In genomic region chr16:92139386-92140261, GRCm38 (mm10) we compare ENCODE assay signal across 11 mouse cellular contexts.
DNase-seq lines count a peak whose midpoint lies in the region; ATAC-seq and TF ChIP-seq lines count a peak whose summit lies in the region.
"Had no signal": no experiment of that assay in that cellular context is flagged by ENCODE, and none has a peak within 500 bp of the region (broad histone marks: within the 10 kb centered on the region; RNA-seq: fewer than 3 reads in every experiment).

No protein-coding gene starts in this region.

- no peak for TF ChIP-seq CTCF in brain, embryonic 14.5 days (IDR thresholded peaks at IDR 0.05; ENCODE audit: borderline replicate concordance, extremely low read depth, insufficient read depth, insufficient read length)
- no peak for TF ChIP-seq CTCF in liver, postnatal 0 days (IDR thresholded peaks at IDR 0.05; ENCODE audit: low read depth)

- no peak for TF ChIP-seq EP300 in liver, postnatal 0 days (IDR thresholded peaks at IDR 0.05; ENCODE audit: low read depth)

- peaks cover 10% of the 10 kb centered on the region for H3K4me1 ChIP-seq in kidney, embryonic 15.5 days
- H3K4me1 ChIP-seq in kidney, embryonic 16.5 days (ENCODE audit: insufficient read depth, low read length): no peaks in the 10 kb centered on the region; the same call in 1 of the 2 replicates
- peaks cover 39% of the 10 kb centered on the region for H3K4me1 ChIP-seq in forebrain, embryonic 12.5 days
- H3K4me1 ChIP-seq in midbrain, embryonic 14.5 days (ENCODE audit: control insufficient read depth, insufficient read depth, low read length): peaks cover 20% of the 10 kb centered on the region
- H3K4me1 ChIP-seq in liver, postnatal 0 days (ENCODE audit: insufficient read depth): no peaks in the 10 kb centered on the region

- peak overlapping the region; percentile 34; the same call in 1 of the 2 replicates for H3K27ac ChIP-seq in kidney, embryonic 15.5 days
- H3K27ac ChIP-seq in kidney, embryonic 16.5 days (ENCODE audit: low read length): no peak overlapping the region
- peak overlapping the region; percentile 38 for H3K27ac ChIP-seq in forebrain, embryonic 12.5 days
- peak overlapping the region; percentile 9; the same call in 1 of the 2 replicates for H3K27ac ChIP-seq in midbrain, embryonic 14.5 days (replicated peaks; ENCODE audit: low read depth, low read length)
- no peak overlapping the region for H3K27ac ChIP-seq in liver, postnatal 0 days (ENCODE audit: low read depth)
- H3K27ac ChIP-seq: macrophage had no signal

- DNase-seq in brain, embryonic 14.5 days (ENCODE audit: low read depth): peak; percentile 41
- no peak for DNase-seq in midbrain, embryonic 14.5 days
- no peak for DNase-seq in urinary bladder, postnatal 36 days (ENCODE audit: low spot score in 2 of 2)
- DNase-seq in lung, postnatal 14 days: no peak
- DNase-seq in liver, postnatal 0 days: no peak
- DNase-seq: adrenal gland, postnatal 14 days had no signal

- H3K9me3 ChIP-seq in kidney, embryonic 15.5 days (replicated peaks): no peaks in the 10 kb centered on the region
- H3K9me3 ChIP-seq in kidney, embryonic 16.5 days (ENCODE audit: low read length): no peaks in the 10 kb centered on the region
- H3K9me3 ChIP-seq in forebrain, embryonic 12.5 days: no peaks in the 10 kb centered on the region
- no peaks in the 10 kb centered on the region for H3K9me3 ChIP-seq in midbrain, embryonic 14.5 days (ENCODE audit: control insufficient read depth, low read length)
- H3K9me3 ChIP-seq in liver, postnatal 0 days (ENCODE audit: low read length): no peaks in the 10 kb centered on the region

- H3K27me3 ChIP-seq in kidney, embryonic 15.5 days: no peaks in the 10 kb centered on the region
- H3K27me3 ChIP-seq in kidney, embryonic 16.5 days (ENCODE audit: insufficient read depth, low read length): no peaks in the 10 kb centered on the region
- peaks cover 8% of the 10 kb centered on the region; the same call in 1 of the 2 replicates for H3K27me3 ChIP-seq in forebrain, embryonic 12.5 days
- no peaks in the 10 kb centered on the region for H3K27me3 ChIP-seq in midbrain, embryonic 14.5 days (ENCODE audit: control insufficient read depth, insufficient read depth, low read length)
- H3K27me3 ChIP-seq in liver, postnatal 0 days (ENCODE audit: insufficient read depth, low read length): no peaks in the 10 kb centered on the region

- no peak overlapping the region for H3K9ac ChIP-seq in kidney, embryonic 15.5 days
- H3K9ac ChIP-seq in kidney, embryonic 16.5 days (replicated peaks; ENCODE audit: low read length): no peak overlapping the region
- no peak overlapping the region for H3K9ac ChIP-seq in forebrain, embryonic 12.5 days
- no peak overlapping the region for H3K9ac ChIP-seq in midbrain, embryonic 14.5 days (replicated peaks; ENCODE audit: low read length)
- no peak overlapping the region for H3K9ac ChIP-seq in liver, postnatal 0 days (replicated peaks)

- no peak for TF ChIP-seq POLR2A in brain, embryonic 14.5 days (IDR thresholded peaks at IDR 0.05; ENCODE audit: borderline replicate concordance, extremely low read depth, insufficient read depth, insufficient read length, poor library complexity, severe bottlenecking)

- ATAC-seq in kidney, embryonic 15.5 days (replicated peaks; ENCODE audit: low FRiP score): no peak
- no peak for ATAC-seq in kidney, embryonic 16.5 days (ENCODE audit: low FRiP score, low TSS enrichment)
- ATAC-seq in forebrain, embryonic 12.5 days (ENCODE audit: low FRiP score): no peak
- ATAC-seq in midbrain, embryonic 14.5 days (ENCODE audit: low FRiP score, low TSS enrichment): no peak
- ATAC-seq in liver, postnatal 0 days: no peak
- ATAC-seq: intestine, embryonic 16.5 days had no signal

- WGBS in kidney, embryonic 15.5 days: 62% methylated on average over 15 of the region's 15 CpGs
- 62% methylated on average over 15 of the region's 15 CpGs for WGBS in kidney, embryonic 16.5 days
- WGBS in forebrain, embryonic 12.5 days: 23% methylated on average over 15 of the region's 15 CpGs
- WGBS in midbrain, embryonic 14.5 days: 22% methylated on average over 15 of the region's 15 CpGs
- 72% methylated on average over 15 of the region's 15 CpGs for WGBS in liver, postnatal 0 days (ENCODE audit: insufficient replicate concordance)

- H3K4me3 ChIP-seq in kidney, embryonic 15.5 days (replicated peaks): no peak overlapping the region
- no peak overlapping the region for H3K4me3 ChIP-seq in kidney, embryonic 16.5 days (ENCODE audit: low read length)
- no peak overlapping the region for H3K4me3 ChIP-seq in forebrain, embryonic 12.5 days (replicated peaks)
- no peak overlapping the region for H3K4me3 ChIP-seq in midbrain, embryonic 14.5 days (replicated peaks; ENCODE audit: low read depth, low read length)
- H3K4me3 ChIP-seq in liver, postnatal 0 days (ENCODE audit: low read depth, low read length): no peak overlapping the region

- H3K4me2 ChIP-seq in kidney, embryonic 15.5 days: no peak overlapping the region
- H3K4me2 ChIP-seq in kidney, embryonic 16.5 days (replicated peaks; ENCODE audit: low read depth, low read length): no peak overlapping the region
- H3K4me2 ChIP-seq in forebrain, embryonic 12.5 days: no peak overlapping the region
- H3K4me2 ChIP-seq in midbrain, embryonic 14.5 days (ENCODE audit: low read length): no peak overlapping the region
- H3K4me2 ChIP-seq in liver, postnatal 0 days (ENCODE audit: low read depth, low read length): no peak overlapping the region

- H3K36me3 ChIP-seq in kidney, embryonic 15.5 days: no peaks in the 10 kb centered on the region
- H3K36me3 ChIP-seq in kidney, embryonic 16.5 days (ENCODE audit: insufficient read depth, low read length): no peaks in the 10 kb centered on the region
- H3K36me3 ChIP-seq in forebrain, embryonic 12.5 days (replicated peaks): no peaks in the 10 kb centered on the region
- no peaks in the 10 kb centered on the region for H3K36me3 ChIP-seq in midbrain, embryonic 14.5 days (ENCODE audit: control insufficient read depth, insufficient read depth, low read length)
- H3K36me3 ChIP-seq in liver, postnatal 0 days (replicated peaks; ENCODE audit: insufficient read depth, low read length): no peaks in the 10 kb centered on the region

Comparison
In these comparisons a context has a peak if more than half of its experiments do, and no peak if none do; other contexts are left out.
1. H3K27ac ChIP-seq: peak in kidney, embryonic 15.5 days (single experiment), forebrain, embryonic 12.5 days (single experiment) and midbrain, embryonic 14.5 days (single experiment); none in kidney, embryonic 16.5 days (single experiment) and liver, postnatal 0 days (single experiment).